Mouse (Mus musculus) spleen, embryonic (tissue): ENCODE data around the gene Rcor1.

ENCODE experiments used
- CTCF ChIA-PET: fragments of 350-600 bp; sonication (Branson Sonifier 250); formaldehyde crosslinking; loops from one replicate; lab custom pipeline; 2022; lab: Charles Lee

The Rcor1 gene

GRCm38 (mm10) chr12:111038976-111039612 lies at the start of gene Rcor1:
TSS of gene Rcor1 (plus strand) at chr12:111039351.
- CTCF ChIA-PET = no interaction called here

- CTCF ChIA-PET = no interaction called here
Observed at GRCm38 (mm10) chr12:110989409-110989808, 49.7 kb upstream of the Rcor1 start.

- CTCF ChIA-PET = interaction anchor here (0.9 kb wide), 1 partner anchor 53 kb away, joined by 3 read pairs; no protein-coding TSS in a partner anchor
Observed at GRCm38 (mm10) chr12:110990500-110990899, 48.7 kb upstream of the Rcor1 start.

DNA sequence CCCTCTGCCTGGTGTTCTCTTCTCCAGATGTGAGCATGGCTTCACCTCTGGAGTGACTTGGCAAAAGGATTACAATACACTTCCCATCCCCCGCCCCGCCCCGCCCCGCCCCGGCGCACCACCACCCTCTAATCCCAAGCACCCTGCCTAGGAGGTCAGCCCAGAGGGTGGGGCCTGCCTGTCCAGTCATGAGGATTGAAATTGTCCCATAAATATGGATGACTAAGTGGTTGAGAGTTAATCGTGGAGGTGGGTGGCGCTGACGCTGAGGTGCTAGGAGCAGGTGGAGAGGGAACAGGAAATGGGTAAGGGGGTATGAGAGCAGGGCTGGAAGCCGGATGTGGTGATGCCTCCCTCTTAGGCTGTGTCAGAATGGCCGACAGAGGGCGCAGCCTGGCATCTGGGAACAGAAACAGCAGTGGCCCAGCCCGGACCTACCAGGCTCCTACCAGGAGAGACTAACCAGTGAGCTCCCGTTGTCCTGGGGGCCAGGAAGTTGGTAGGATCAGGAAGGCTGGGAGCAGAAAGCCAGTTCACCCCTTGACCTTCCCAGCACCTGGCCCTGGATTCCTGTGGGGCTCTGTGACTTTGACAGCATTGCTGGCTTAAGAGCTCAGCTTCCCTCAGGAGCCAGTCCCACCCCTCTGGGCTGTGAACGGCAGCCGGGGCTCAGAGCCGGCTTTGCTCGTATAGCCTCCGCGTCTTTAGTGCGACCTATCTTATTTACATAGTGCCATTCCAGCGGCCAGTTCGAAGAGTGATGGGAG lies 47.6 kb upstream of the Rcor1 start:
- CTCF ChIA-PET = interaction anchor here (1.0 to 1.8 kb wide), 3 partner anchors 9 to 61 kb away, joined by 4 to 12 read pairs (median 8); no protein-coding TSS in a partner anchor

DNA sequence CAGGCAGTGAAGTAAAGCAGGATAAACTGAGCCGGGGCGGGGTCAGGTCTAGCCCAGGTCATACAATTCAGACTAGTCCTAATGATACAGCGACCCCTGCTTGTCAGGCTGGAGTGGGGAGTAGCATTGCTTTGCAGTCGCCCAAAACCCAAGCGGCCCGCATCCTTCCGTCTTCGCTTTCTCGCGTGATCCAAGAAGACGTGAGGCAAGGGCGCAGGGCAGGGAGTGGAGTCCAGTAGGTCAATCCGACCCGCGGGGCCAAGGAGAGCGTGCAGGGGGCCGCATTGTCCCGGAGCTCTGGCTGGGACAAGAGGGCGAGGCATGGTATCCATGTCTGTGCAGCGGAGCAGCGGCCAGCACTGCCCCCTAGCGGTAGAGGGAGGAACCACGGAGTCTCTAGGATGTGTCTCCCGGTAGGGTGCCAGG lies 47.0 kb upstream of the Rcor1 start:
- CTCF ChIA-PET = interaction anchor here (1.0 to 1.8 kb wide), 3 partner anchors 10 to 62 kb away, joined by 4 to 12 read pairs (median 8); no protein-coding TSS in a partner anchor

DNA sequence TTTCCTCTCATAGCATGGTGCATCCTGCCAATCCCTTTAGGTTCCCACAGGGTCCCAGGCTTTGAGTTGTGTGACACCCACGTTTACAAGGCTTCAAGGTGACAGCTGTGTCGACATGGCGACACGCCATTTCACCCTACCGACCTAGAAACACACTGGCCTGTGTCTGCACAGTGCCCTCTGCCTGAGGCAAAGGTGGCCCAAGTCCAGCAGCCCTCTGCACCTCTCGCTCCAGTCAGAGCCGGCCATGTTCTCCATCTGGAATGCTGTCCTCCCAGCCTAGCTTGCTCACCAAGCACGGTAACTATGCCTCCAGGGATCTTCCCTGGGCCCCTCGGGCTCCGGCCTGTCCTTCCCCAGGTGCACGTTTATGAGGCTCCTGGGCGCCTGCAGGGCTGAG lies 46.4 kb upstream of the Rcor1 start:
- CTCF ChIA-PET = interaction anchor here (1.0 to 1.8 kb wide), 4 partner anchors 10 to 63 kb away, joined by 4 to 12 read pairs (median 6); no protein-coding TSS in a partner anchor

- CTCF ChIA-PET = interaction anchor here (1.3 kb wide), 1 partner anchor 59 kb away, joined by 4 read pairs; no protein-coding TSS in a partner anchor
Observed at GRCm38 (mm10) chr12:110993226-110993625, 45.9 kb upstream of the Rcor1 start.

DNA sequence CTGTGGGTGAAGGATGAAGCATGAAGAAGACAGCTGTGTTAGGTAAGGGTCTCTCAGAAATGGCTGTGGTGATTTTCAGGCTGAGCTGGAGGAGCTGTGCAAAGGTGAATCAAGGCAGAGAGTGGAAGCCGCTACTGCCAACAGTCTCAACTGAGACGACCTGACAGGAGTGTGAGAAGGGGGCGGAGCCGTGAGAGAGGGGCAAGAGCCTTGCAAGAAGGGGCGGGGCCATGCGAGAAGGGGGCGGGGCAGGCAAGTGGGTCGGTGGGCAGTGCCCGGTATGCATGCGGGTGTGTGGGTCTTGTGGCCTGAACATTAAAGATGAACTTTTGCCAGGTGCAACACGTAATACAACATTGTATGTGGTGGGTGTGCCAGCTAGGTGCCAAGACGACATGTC lies 44.5 kb upstream of the Rcor1 start:
- CTCF ChIA-PET = interaction anchor here (0.5 to 1.0 kb wide), 4 partner anchors 11 to 416 kb away, joined by 3 to 4 read pairs (median 3); no protein-coding TSS in a partner anchor

DNA sequence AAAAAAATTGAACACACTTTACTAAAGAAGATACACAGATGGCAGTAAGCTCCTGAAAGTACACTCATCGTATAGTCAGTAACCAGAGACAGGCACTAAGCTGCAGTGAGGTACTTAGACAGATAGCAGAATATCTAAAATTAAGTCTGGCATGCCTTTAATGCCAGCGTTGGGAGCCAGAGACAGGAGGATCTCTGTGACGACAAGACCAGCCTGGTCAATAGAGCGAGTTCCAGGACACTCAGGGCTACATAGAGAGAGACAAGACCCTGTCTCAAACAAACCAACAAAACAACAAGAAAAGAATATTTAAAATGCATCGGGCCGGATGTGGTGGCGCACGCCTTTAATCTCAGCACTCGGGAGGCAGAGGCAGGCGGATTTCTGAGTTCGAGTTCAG lies 41.1 kb upstream of the Rcor1 start:
- CTCF ChIA-PET = no interaction called here

GRCm38 (mm10) chr12:110999820-111000219 lies 39.3 kb upstream of the Rcor1 start:
- CTCF ChIA-PET = no interaction called here

GRCm38 (mm10) chr12:111000956-111001355 lies 38.2 kb upstream of the Rcor1 start:
- CTCF ChIA-PET = no interaction called here

- CTCF ChIA-PET = no interaction called here
Observed at GRCm38 (mm10) chr12:111004142-111004541, 35.0 kb upstream of the Rcor1 start.

GRCm38 (mm10) chr12:111005803-111006202 lies 33.3 kb upstream of the Rcor1 start:
- CTCF ChIA-PET = interaction anchor here (0.6 kb wide), 3 partner anchors 11 to 308 kb away, joined by 3 to 6 read pairs (median 3); no protein-coding TSS in a partner anchor

DNA sequence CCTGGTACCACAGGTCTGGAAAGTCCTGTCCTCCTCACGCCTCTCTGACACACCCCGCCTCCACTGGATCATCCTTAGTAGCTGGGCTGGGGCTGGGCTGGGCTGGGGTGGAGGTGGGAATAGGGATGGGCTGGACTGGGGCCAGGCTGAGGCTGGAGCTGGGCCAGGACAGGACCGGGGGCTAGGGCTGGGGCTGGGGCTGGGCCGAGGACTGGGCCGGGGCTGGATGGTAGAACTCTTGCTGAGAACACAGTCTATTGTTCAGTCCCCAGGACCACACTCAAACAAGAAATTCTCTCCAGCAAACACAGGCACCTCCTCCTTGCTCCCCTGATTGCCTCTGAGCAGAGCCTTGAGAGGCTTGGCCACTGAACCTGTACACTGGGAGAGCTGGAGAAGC lies 32.8 kb upstream of the Rcor1 start:
- CTCF ChIA-PET = interaction anchor here (0.6 kb wide), 1 partner anchor 308 kb away, joined by 6 read pairs; no protein-coding TSS in a partner anchor

GRCm38 (mm10) chr12:111007134-111008103 lies 31.7 kb upstream of the Rcor1 start:
- CTCF ChIA-PET = no interaction called here

GRCm38 (mm10) chr12:111008500-111009490 lies 30.4 kb upstream of the Rcor1 start:
- CTCF ChIA-PET = no interaction called here

DNA sequence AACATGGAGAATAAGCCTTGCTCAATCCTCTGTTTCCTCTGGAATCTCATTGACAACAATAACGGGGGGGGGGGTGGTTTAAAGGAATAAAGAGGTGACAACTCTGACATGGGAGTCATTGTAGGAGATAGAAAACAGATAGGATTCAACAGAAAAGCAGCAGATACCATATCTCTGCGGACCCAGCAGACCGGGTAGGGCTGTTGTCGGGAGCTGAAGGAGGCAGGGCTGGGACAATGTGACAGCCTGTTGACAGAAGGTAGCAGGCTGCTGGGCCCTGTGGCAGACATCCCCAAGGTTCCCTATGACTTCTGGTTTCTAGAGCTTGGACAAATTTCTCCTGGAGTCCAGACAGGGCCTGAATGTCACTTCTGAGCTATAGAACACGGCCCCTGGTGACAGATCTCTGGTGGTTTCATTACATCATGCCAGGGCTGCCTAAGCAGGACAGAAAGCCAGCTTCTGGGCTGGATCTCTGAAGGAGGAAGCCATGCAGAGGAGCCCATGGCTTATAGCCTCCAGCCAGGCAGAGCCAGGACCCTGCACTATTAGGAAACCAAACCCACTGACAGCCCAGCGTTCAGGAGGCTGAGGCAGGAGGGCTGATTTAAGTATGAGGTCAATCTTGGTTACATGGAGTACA lies 29.4 kb upstream of the Rcor1 start:
- CTCF ChIA-PET = interaction anchor here (0.7 kb wide), 1 partner anchor 80 kb away, joined by 4 read pairs; no protein-coding TSS in a partner anchor

DNA sequence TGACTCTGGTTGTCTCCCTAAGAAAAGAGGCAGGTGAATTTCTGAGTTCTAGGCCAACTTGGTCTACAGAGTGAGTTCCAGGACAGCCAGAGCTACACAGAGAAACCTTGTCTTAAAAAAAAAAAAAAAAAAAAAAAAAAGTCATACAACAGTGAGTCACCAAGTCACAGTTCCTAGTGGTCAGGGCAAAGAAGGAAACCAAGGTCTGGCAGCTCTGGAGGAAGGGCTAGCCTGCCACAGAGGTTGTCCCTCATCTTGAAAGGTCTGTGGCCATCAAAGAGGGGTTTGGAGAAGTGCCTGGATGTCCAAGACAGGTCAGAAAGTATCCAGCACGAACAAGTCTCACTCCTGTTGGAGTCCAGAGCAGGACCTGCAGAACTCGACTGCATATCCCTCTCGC lies 22.3 kb upstream of the Rcor1 start:
- CTCF ChIA-PET = no interaction called here

- CTCF ChIA-PET = interaction anchor here (0.6 kb wide), 1 partner anchor 300 kb away, joined by 4 read pairs; no protein-coding TSS in a partner anchor
Observed at GRCm38 (mm10) chr12:111018068-111018467, 21.1 kb upstream of the Rcor1 start.
